Mouse (Mus musculus): ENCODE measurements around the gene Mettl15.
"Not testable (repeated sequence)": the region's sequence is repeated elsewhere in the genome, so short reads cannot be mapped to it uniquely, and the experiment has no call there.

Gene Mettl15

DNA sequence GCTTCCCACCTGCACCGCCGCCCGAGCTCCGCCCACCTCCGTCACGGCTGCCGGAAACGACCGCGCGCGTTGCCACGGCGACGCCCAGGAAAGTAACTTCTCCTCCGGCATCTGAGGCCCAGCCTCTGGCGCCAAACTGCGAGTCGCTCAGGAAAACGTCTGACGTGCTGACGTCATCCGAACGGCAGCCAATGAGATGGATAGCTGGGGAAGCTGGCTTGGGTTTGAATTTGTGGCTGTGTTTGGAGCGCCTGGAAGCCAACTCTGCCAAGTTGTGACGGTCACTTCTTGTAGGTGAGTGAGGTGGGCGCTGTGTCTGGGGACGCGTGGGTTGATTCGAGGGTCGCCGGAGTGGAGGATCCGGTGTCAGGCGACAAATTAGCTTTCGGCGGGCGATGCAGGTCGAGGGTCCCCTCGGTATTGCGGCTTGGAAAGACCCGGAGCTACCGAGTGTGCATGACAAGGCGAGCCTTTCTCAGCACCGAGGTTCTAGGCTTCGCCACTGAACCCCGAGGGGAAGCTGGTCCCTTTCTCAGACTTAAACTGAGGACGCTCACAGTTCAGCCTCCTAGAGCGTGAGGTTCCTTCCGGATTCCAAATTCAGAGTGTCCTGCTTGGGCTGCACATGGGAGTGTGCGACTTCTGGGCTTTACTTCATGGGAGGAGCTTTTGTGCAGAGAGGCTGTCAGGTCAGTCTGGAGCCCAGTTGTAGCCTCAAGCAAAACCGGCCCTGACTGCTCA is at the start of gene Mettl15, which contains the start of gene Kif18a:
Gene Mettl15 (minus strand): TSS at position 149 of the 741 bp plus-strand sequence.
Gene Kif18a (plus strand): TSS at position 139 of the 741 bp plus-strand sequence.
- DNase-seq = peak; percentile 98

GRCm38 (mm10) chr2:109311369-109311768 is 30.8 kb upstream of the Mettl15 start:
- DNase-seq = no peak

DNA sequence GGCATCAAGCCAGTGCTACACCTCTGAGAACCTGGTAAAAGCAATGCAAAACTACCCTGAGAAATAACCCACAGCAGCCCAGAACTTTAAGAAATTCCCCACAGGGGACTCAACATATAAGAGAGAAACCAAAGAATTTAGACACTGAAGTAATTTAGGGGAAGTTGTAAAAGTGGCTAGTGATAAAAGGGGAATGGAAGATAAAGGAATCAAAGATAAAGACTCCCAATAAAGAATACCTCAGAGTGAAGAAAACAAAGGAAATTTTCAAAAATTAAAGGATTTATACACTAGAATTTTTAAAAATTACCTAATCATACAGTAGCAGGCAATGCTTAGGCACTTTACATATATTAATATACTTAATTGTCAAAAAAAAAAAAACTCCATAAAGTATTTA is 23.1 kb upstream of the Mettl15 start:
- DNase-seq = no peak

DNA sequence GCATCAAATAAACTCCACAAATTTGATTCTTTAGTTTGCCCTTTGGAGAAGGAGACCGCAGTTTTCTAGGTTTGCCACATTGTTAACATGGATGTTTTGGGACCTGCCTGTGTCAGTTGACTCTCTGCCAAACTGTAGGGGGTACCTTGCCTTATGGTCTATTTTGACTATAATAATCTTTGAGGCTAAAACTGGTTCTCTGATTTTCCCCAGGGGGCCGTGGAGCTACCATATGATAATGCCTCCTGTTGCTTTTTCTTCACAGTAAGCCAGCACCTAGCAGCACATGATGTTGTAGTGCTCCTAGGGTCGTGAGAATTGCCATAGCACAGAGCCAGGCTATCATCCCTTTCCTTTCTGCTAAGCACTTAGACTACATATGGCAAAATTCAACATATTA is 21.7 kb upstream of the Mettl15 start:
- no peak for DNase-seq

- no peak for DNase-seq
Observed at GRCm38 (mm10) chr2:109298160-109298559, 17.6 kb upstream of the Mettl15 start.

- no peak for DNase-seq
Observed at GRCm38 (mm10) chr2:109296264-109296663, 15.7 kb upstream of the Mettl15 start.

GRCm38 (mm10) chr2:109289327-109289726 is 8.8 kb upstream of the Mettl15 start:
- DNase-seq = no peak

DNA sequence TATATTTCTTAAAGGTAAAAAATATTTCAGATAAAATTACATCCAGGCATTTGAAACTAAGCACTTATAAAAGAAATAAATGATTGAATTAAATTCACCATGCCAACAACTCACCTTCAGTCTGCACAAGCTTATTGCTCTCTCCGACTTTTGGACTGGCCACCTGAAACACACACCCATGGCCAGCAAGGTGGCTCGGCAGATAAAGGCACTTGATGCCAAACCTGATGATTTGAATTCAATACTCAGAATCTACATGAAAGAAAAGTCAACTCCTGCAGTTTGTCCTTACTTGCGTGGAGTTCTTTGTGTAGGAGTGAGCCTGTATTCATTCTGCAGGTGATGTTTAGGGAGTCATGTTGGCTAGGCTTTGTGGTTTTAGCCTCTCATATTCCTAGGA is 3.6 kb upstream of the Mettl15 start:
- DNase-seq = no peak

DNA sequence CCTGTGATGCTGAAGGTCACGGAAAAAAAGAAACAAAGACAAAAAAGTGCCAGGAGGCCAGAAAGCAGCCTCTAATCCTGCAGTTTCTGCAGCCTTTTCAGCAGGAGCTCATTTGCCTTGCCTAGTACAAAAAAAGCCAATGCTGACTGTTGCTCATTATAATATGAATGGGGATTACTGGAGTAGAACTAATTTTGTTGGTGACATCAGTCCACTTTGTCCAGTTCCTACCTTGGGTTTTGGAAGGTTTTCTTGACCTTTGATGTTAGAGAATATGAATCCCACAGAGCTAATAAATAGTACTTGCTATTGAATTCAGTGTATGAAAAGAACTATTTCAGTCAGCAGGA is 768 bp upstream of the Mettl15 start:
- DNase-seq = no peak

GRCm38 (mm10) chr2:109280272-109280599 is 312 bp downstream of the Mettl15 start:
- no peak for DNase-seq

DNA sequence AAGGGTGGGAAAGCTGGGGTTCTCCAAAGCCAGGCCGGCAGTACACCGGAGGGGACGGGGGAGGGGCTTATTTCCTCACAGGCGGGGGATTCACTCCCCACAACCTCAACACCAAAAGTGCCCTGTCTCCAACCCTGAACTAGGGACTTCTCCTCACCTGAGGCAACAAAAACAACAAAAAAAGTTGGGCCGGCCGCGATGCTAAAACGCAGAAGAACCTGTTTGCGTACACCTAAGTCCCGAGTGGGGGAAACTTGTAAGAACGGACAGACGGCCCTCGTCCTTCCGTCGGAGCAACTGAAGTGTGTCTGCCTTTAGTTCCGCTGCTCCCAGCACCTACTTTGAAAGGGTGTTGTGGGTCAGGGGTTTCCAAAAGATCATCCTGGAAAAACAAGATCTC is 2.5 kb downstream of the Mettl15 start:
- DNase-seq = peak; percentile 67

DNA sequence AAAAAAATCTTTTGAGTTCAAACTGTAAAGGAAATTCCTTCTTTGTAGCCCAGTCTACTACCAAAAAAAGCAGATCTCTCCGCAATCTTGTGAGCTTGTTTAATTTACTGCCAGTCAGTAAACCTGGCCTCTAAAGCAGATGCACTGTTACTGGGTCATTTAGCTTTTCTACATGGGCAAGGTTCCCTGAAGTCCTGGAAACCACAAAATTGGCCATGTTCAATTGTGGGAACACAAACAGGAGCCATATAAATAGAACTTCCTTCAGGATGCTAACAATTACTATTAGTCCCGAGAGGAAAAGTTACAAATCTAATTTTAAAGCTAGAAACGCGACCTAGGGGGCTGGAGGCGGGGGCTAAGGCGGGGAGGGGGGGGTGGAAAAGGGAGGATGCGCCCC is 3.0 kb downstream of the Mettl15 start:
- no peak for DNase-seq

- DNase-seq = no peak
Observed at GRCm38 (mm10) chr2:109273098-109273497, 7.5 kb downstream of the Mettl15 start.

- DNase-seq = no peak
Observed at GRCm38 (mm10) chr2:109262779-109263178, 17.8 kb downstream of the Mettl15 start.

GRCm38 (mm10) chr2:109241947-109242346 is 38.6 kb downstream of the Mettl15 start:
- no peak for DNase-seq

GRCm38 (mm10) chr2:109235741-109236140 is 44.8 kb downstream of the Mettl15 start:
- DNase-seq = no peak

GRCm38 (mm10) chr2:109233876-109234275 is 46.7 kb downstream of the Mettl15 start:
- DNase-seq = no peak

GRCm38 (mm10) chr2:109230443-109230842 is 50.1 kb downstream of the Mettl15 start:
- DNase-seq = no peak

DNA sequence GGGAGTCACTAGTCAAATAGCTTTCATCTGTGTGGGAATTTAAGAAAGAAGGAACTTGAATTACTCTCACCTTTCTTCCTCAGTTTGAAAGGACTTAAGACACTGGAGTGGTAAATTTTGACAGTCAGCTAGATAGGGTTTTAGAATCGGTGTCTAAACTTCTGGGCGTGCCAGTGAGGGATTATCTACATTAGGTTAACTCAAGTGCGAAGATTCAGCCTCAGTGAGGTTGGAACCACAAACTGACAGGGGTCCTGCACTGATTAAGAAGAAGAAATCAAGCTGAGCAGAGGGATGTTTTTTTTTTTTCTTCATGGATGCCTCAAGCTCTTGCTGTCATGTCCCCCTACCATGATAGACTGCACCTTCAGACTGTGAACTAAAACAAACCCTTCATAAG is 53.4 kb downstream of the Mettl15 start:
- no peak for DNase-seq

DNA sequence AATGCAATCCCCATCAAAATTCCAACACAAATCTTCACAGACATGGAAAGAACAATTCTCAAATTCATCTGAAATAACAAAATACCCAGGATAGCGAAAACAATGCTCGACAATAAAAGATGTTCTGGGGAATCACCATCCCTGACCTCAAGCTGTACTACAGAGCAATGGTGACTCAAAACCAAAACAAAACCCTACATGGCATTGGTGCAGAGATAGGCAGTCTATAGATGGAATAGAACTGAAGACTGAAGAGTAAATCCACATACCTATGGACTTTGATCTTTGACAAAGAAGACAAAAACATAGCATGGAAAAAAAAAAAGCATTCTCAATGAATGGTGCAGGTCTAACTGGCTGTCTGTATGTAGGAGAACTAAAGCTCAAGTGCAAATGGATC is 59.1 kb downstream of the Mettl15 start:
- no peak for DNase-seq

GRCm38 (mm10) chr2:109216678-109217077 is 63.9 kb downstream of the Mettl15 start:
- DNase-seq = not testable (repeated sequence)

GRCm38 (mm10) chr2:109210641-109211040 is 69.9 kb downstream of the Mettl15 start:
- not testable (repeated sequence) for DNase-seq

GRCm38 (mm10) chr2:109208032-109208431 is 72.5 kb downstream of the Mettl15 start:
- DNase-seq = no peak

GRCm38 (mm10) chr2:109182993-109183392 is 97.6 kb downstream of the Mettl15 start:
- no peak for DNase-seq

- no peak for DNase-seq
Observed at GRCm38 (mm10) chr2:109158509-109158908, 122.0 kb downstream of the Mettl15 start.
